Mouse (Mus musculus) midbrain, embryonic 13.5 days (tissue): Measurements from ENCODE around the gene Rora. TPM values are rescaled to one million over a fixed set of nuclear protein-coding genes. Genes with fewer than 3 reads are reported as not detected.

Source experiments
- ATAC-seq: fragments of 200-750 bp; cut with Nextera tagmentation; 2 replicates; pipeline ENCODE4 v1.8.0; 2017; ENCODE audit warnings: mild to moderate bottlenecking, moderate TSS enrichment, moderate library complexity
- H3K27ac ChIP-seq: fragments of 300-500 bp; sonication (generic); 2 replicates; pipeline ENCODE4 v1.5.1; 2015; ENCODE audit warnings: inconsistent platforms, mild to moderate bottlenecking, moderate library complexity
- H3K27me3 ChIP-seq: fragments of 300-500 bp; sonication (generic); 2 replicates; pipeline ENCODE4 v1.6.1; 2015; ENCODE audit warnings: mild to moderate bottlenecking, inconsistent platforms
- H3K36me3 ChIP-seq: fragments of 300-500 bp; sonication (generic); 2 replicates; pipeline ENCODE4 v1.6.1; 2015; ENCODE audit warnings: mild to moderate bottlenecking, inconsistent platforms
- H3K4me1 ChIP-seq: fragments of 300-500 bp; sonication (generic); replicated peaks from 2 replicates; pipeline ENCODE4 v1.6.1; 2015; ENCODE audit warnings: inconsistent platforms
- H3K4me2 ChIP-seq: fragments of 300-500 bp; sonication (generic); replicated peaks from 2 replicates; pipeline ENCODE4 v1.6.1; 2015; ENCODE audit warnings: moderate library complexity, mild to moderate bottlenecking, inconsistent platforms
- H3K4me3 ChIP-seq: fragments of 300-500 bp; sonication (generic); replicated peaks from 2 replicates; pipeline ENCODE4 v1.5.1; 2015; ENCODE audit warnings: mild to moderate bottlenecking, inconsistent platforms
- H3K9ac ChIP-seq: fragments of 300-500 bp; sonication (generic); replicated peaks from 2 replicates; pipeline ENCODE4 v1.6.1; 2015; ENCODE audit warnings: mild to moderate bottlenecking, inconsistent platforms
- H3K9me3 ChIP-seq: fragments of 300-500 bp; sonication (generic); 2 replicates; pipeline ENCODE4 v1.6.1; 2016; ENCODE audit warnings: mild to moderate bottlenecking, inconsistent platforms
- WGBS: fragments of 180-500 bp; shearing (Covaris S2); methylation state at CpG from one replicate; pipeline ENCODE4 v1.1.7; 2015; 5-methylcytosine and 5-hydroxymethylcytosine counted together
- polyA plus RNA-seq: library from polyadenylated mRNA; unstranded; fragments of >200 nt; fragmentation: Nextera tagmentation; extraction: Ambion mirVana; gene quantifications from 2 replicates; pipeline ENCODE4 v1.2.1, GENCODE M21; 2015

Rora gene
- polyA plus RNA-seq, 1 experiment from 2014 or later, result 21.0 TPM

GRCm38 (mm10) chr9:68898286-68898685 is 244.7 kb downstream of the Rora start:
- no peak overlapping the region for H3K4me3 ChIP-seq
- no peak overlapping the region for H3K9ac ChIP-seq
- no peaks in the 10 kb centered on the region; the same call in 1 of the 2 replicates for H3K27me3 ChIP-seq
- H3K9me3 ChIP-seq, result no peaks in the 10 kb centered on the region
- ATAC-seq, result no peak
- WGBS, result 74% methylated on average over 6 of the region's 6 CpGs
- no peak overlapping the region for H3K4me2 ChIP-seq
- no peaks in the 10 kb centered on the region for H3K36me3 ChIP-seq
- no peaks in the 10 kb centered on the region for H3K4me1 ChIP-seq
- no peak overlapping the region for H3K27ac ChIP-seq

- Histone ChIP-seq H3K4me1 (no peaks in the 10 kb centered on the region), H3K9ac (no peak overlapping the region), H3K4me2 (no peak overlapping the region), H3K36me3 (no peaks in the 10 kb centered on the region), H3K27me3 (no peaks in the 10 kb centered on the region; the same call in 1 of the 2 replicates), H3K9me3 (no peaks in the 10 kb centered on the region), H3K27ac (no peak overlapping the region), H3K4me3 (no peak overlapping the region)
- no peak for ATAC-seq
- 85% methylated on average over 5 of the region's 5 CpGs for WGBS
Measured at GRCm38 (mm10) chr9:68899525-68900222, 246.1 kb downstream of the Rora start.

- Histone ChIP-seq H3K27me3 (no peaks in the 10 kb centered on the region; the same call in 1 of the 2 replicates), H3K27ac (no peak overlapping the region), H3K36me3 (no peaks in the 10 kb centered on the region), H3K4me2 (no peak overlapping the region), H3K4me3 (no peak overlapping the region), H3K4me1 (no peaks in the 10 kb centered on the region), H3K9ac (no peak overlapping the region), H3K9me3 (no peaks in the 10 kb centered on the region)
- WGBS, result 72% methylated on average over 6 of the region's 6 CpGs
- no peak for ATAC-seq
Measured at GRCm38 (mm10) chr9:68906361-68906883, 252.8 kb downstream of the Rora start.

GRCm38 (mm10) chr9:68912483-68913151 is 259.0 kb downstream of the Rora start:
- ATAC-seq, result no peak
- Histone ChIP-seq H3K4me1 (peaks cover 11% of the 10 kb centered on the region), H3K27me3 (no peaks in the 10 kb centered on the region), H3K9me3 (no peaks in the 10 kb centered on the region), H3K9ac (no peak overlapping the region), H3K27ac (no peak overlapping the region), H3K4me3 (no peak overlapping the region), H3K4me2 (no peak overlapping the region), H3K36me3 (no peaks in the 10 kb centered on the region)
- WGBS, result 51% methylated on average over 8 of the region's 8 CpGs

- WGBS, result 53% methylated on average over 10 of the region's 10 CpGs
- H3K9ac ChIP-seq, result no peak overlapping the region
- no peak overlapping the region for H3K4me2 ChIP-seq
- no peak overlapping the region for H3K27ac ChIP-seq
- no peaks in the 10 kb centered on the region for H3K27me3 ChIP-seq
- no peaks in the 10 kb centered on the region for H3K9me3 ChIP-seq
- no peak for ATAC-seq
- peaks cover 2% of the 10 kb centered on the region; the same call in 1 of the 2 replicates for H3K36me3 ChIP-seq
- no peak overlapping the region for H3K4me3 ChIP-seq
- H3K4me1 ChIP-seq, result peaks cover 11% of the 10 kb centered on the region
Measured at GRCm38 (mm10) chr9:68913191-68913697, 259.7 kb downstream of the Rora start.

- ATAC-seq, result no peak
- 91% methylated on average over 4 of the region's 4 CpGs for WGBS
- peaks cover 11% of the 10 kb centered on the region for H3K4me1 ChIP-seq
Measured at GRCm38 (mm10) chr9:68914541-68915275, 261.1 kb downstream of the Rora start.

GRCm38 (mm10) chr9:68916741-68917140 is 263.2 kb downstream of the Rora start:
- H3K4me2 ChIP-seq, result no peak overlapping the region
- H3K9me3 ChIP-seq, result no peaks in the 10 kb centered on the region
- H3K27ac ChIP-seq, result no peak overlapping the region
- H3K4me3 ChIP-seq, result no peak overlapping the region
- H3K4me1 ChIP-seq, result peaks cover 11% of the 10 kb centered on the region
- no peaks in the 10 kb centered on the region for H3K27me3 ChIP-seq
- H3K9ac ChIP-seq, result no peak overlapping the region
- peaks cover 2% of the 10 kb centered on the region; the same call in 1 of the 2 replicates for H3K36me3 ChIP-seq
- ATAC-seq, result no peak
- 65% methylated on average over 1 of the region's 1 CpGs for WGBS

More at GRCm38 (mm10) chr9:68914541-68915275, 261.1 kb downstream of the Rora start:
- H3K36me3 ChIP-seq, result peaks cover 2% of the 10 kb centered on the region; the same call in 1 of the 2 replicates
- no peak overlapping the region for H3K27ac ChIP-seq
- no peak overlapping the region for H3K4me3 ChIP-seq
- no peaks in the 10 kb centered on the region for H3K9me3 ChIP-seq
- H3K4me2 ChIP-seq, result no peak overlapping the region
- no peak overlapping the region for H3K9ac ChIP-seq
- H3K27me3 ChIP-seq, result no peaks in the 10 kb centered on the region

GRCm38 (mm10) chr9:68923128-68923601 is 269.6 kb downstream of the Rora start:
- Histone ChIP-seq H3K9ac (no peak overlapping the region), H3K9me3 (no peaks in the 10 kb centered on the region), H3K27ac (no peak overlapping the region; the same call in 1 of the 2 replicates), H3K4me1 (peaks cover 6% of the 10 kb centered on the region; the same call in 1 of the 2 replicates), H3K4me3 (no peak overlapping the region), H3K36me3 (no peaks in the 10 kb centered on the region), H3K27me3 (no peaks in the 10 kb centered on the region), H3K4me2 (no peak overlapping the region)
- 67% methylated on average over 12 of the region's 12 CpGs for WGBS
- ATAC-seq, result peak; percentile 63

GRCm38 (mm10) chr9:68926406-68926805 is 272.8 kb downstream of the Rora start:
- 93% methylated on average over 6 of the region's 6 CpGs for WGBS
- no peak overlapping the region for H3K27ac ChIP-seq

GRCm38 (mm10) chr9:68933159-68933558 is 279.6 kb downstream of the Rora start:
- Histone ChIP-seq H3K9me3 (0 out of 2 replicates have a peak, but pooled peaks cover 8% of the 10 kb centered on the region), H3K27ac (no peak overlapping the region), H3K9ac (no peak overlapping the region), H3K36me3 (no peaks in the 10 kb centered on the region), H3K4me3 (no peak overlapping the region), H3K4me2 (no peak overlapping the region), H3K4me1 (peaks cover 7% of the 10 kb centered on the region; the same call in 1 of the 2 replicates), H3K27me3 (no peaks in the 10 kb centered on the region)
- 78% methylated on average over 3 of the region's 3 CpGs for WGBS
- ATAC-seq, result no peak

More at GRCm38 (mm10) chr9:68926406-68926805, 272.8 kb downstream of the Rora start:
- no peak overlapping the region for H3K4me2 ChIP-seq
- ATAC-seq, result no peak
- H3K9me3 ChIP-seq, result 0 out of 2 replicates have a peak, but pooled peaks cover 2% of the 10 kb centered on the region
- peaks cover 12% of the 10 kb centered on the region; the same call in 1 of the 2 replicates for H3K4me1 ChIP-seq
- H3K4me3 ChIP-seq, result no peak overlapping the region
- no peaks in the 10 kb centered on the region for H3K27me3 ChIP-seq
- H3K9ac ChIP-seq, result no peak overlapping the region
- H3K36me3 ChIP-seq, result no peaks in the 10 kb centered on the region

GRCm38 (mm10) chr9:68934238-68934637 is 280.7 kb downstream of the Rora start:
- Histone ChIP-seq H3K9ac (no peak overlapping the region), H3K9me3 (0 out of 2 replicates have a peak, but pooled peaks cover 5% of the 10 kb centered on the region), H3K4me1 (peaks cover 7% of the 10 kb centered on the region; the same call in 1 of the 2 replicates), H3K36me3 (no peaks in the 10 kb centered on the region), H3K27ac (no peak overlapping the region), H3K4me2 (no peak overlapping the region), H3K4me3 (no peak overlapping the region), H3K27me3 (no peaks in the 10 kb centered on the region)
- WGBS, result 73% methylated on average over 4 of the region's 4 CpGs
- no peak for ATAC-seq
